In genomic region chr11:76644257-76644656, GRCm38 (mm10) we compare ENCODE assay signal across 21 mouse cellular contexts. TPM values are rescaled to one million over a fixed set of nuclear protein-coding genes. Genes with fewer than 3 reads are reported as not detected.
DNase-seq lines count a peak whose midpoint lies in the region; ATAC-seq and TF ChIP-seq lines count a peak whose summit lies in the region.
"Had no signal": no experiment of that assay in that cellular context is flagged by ENCODE, and none has a peak within 500 bp of the region (broad histone marks: within the 10 kb centered on the region; RNA-seq: fewer than 3 reads in every experiment).

No protein-coding gene starts in this region.

- no peak for TF ChIP-seq RAD21 in CH12.LX (IDR thresholded peaks at IDR 0.05; ENCODE audit: low read depth, low read length)

- in situ Hi-C loops in CH12.LX (cut with MboI; ENCODE audit: low pct_ligation_motif_present, low pct_unique_long_range_greater_than_20kb, low sequenced_read_pairs) = loop anchor here (10.0 kb wide), 2 partner anchors 99 to 189 kb away; no protein-coding TSS in a partner anchor

- TF ChIP-seq EP300 in CH12.LX (IDR thresholded peaks at IDR 0.05; ENCODE audit: low read length) = peak; percentile 31; the same call in 1 of the 2 replicates
- no peak for TF ChIP-seq EP300 in lung, postnatal 0 days (IDR thresholded peaks at IDR 0.05)

- H3K9me3 ChIP-seq in kidney, embryonic 15.5 days (replicated peaks) = no peaks in the 10 kb centered on the region
- no peaks in the 10 kb centered on the region for H3K9me3 ChIP-seq in CH12.LX (replicated peaks; ENCODE audit: low read length)
- H3K9me3 ChIP-seq in hindbrain, postnatal 0 days (ENCODE audit: low read length) = no peaks in the 10 kb centered on the region
- no peaks in the 10 kb centered on the region for H3K9me3 ChIP-seq in lung, postnatal 0 days (ENCODE audit: low read length)
- H3K9me3 ChIP-seq: G1E; heart, embryonic 15.5 days; liver, embryonic 12.5 days had no signal

- peak overlapping the region; percentile 88 for H3K27ac ChIP-seq in kidney, embryonic 15.5 days
- H3K27ac ChIP-seq in CH12.LX (ENCODE audit: insufficient read depth, low read depth) = no peak overlapping the region
- H3K27ac ChIP-seq in hindbrain, postnatal 0 days = peak overlapping the region; percentile 6; the same call in 1 of the 2 replicates
- H3K27ac ChIP-seq in lung, postnatal 0 days (ENCODE audit: low read length) = no peak overlapping the region
- H3K27ac ChIP-seq: heart, adult 2 months; heart, embryonic 15.5 days; layer of hippocampus, adult 2 months; liver, embryonic 12.5 days had no signal

- peaks cover 9% of the 10 kb centered on the region; the same call in 1 of the 2 replicates for H3K27me3 ChIP-seq in kidney, embryonic 15.5 days
- H3K27me3 ChIP-seq in CH12.LX (replicated peaks) = peaks cover 18% of the 10 kb centered on the region
- H3K27me3 ChIP-seq in hindbrain, postnatal 0 days (ENCODE audit: insufficient read depth, low read length) = no peaks in the 10 kb centered on the region
- no peaks in the 10 kb centered on the region for H3K27me3 ChIP-seq in lung, postnatal 0 days (replicated peaks; ENCODE audit: insufficient read depth, low read length)

- no peak overlapping the region for H3K4me3 ChIP-seq in kidney, embryonic 15.5 days (replicated peaks)
- no peak overlapping the region for H3K4me3 ChIP-seq in CH12.LX (replicated peaks in 1 of 3; ENCODE audit: low read depth in 2 of 3, low read length in 2 of 3, poor library complexity in 1 of 3)
- H3K4me3 ChIP-seq in hindbrain, postnatal 0 days (ENCODE audit: low read length) = no peak overlapping the region
- no peak overlapping the region for H3K4me3 ChIP-seq in lung, postnatal 0 days (ENCODE audit: low read depth, low read length)
- H3K4me3 ChIP-seq: erythroblast, embryonic 14.5 days; heart, adult 2 months; heart, embryonic 15.5 days; layer of hippocampus, adult 2 months; liver, embryonic 12.5 days had no signal

- dilution Hi-C loops in CH12.LX (cut with MboI; ENCODE audit: extremely low pct_ligation_motif_present, extremely low pct_unique_long_range_greater_than_20kb, low sequenced_read_pairs) = no loop called here

- ATAC-seq in kidney, embryonic 15.5 days (replicated peaks; ENCODE audit: low FRiP score) = no peak
- ATAC-seq in hindbrain, postnatal 0 days = no peak
- no peak for ATAC-seq in lung, postnatal 0 days
- ATAC-seq: liver, embryonic 12.5 days had no signal

- peaks cover 28% of the 10 kb centered on the region for H3K4me1 ChIP-seq in kidney, embryonic 15.5 days
- peaks cover 5 to 22% of the 10 kb centered on the region in 2 experiments for H3K4me1 ChIP-seq in CH12.LX (ENCODE audit: control insufficient read depth in 1 of 2, insufficient read depth in 2 of 2)
- H3K4me1 ChIP-seq in hindbrain, postnatal 0 days (ENCODE audit: insufficient read depth, low read length) = peaks cover 11% of the 10 kb centered on the region
- no peaks in the 10 kb centered on the region for H3K4me1 ChIP-seq in lung, postnatal 0 days (ENCODE audit: insufficient read depth, low read depth, low read length)

- no peak for TF ChIP-seq POLR2A in CH12.LX (IDR thresholded peaks at IDR 0.05; ENCODE audit: low read depth, low read length)

- H3K4me2 ChIP-seq in kidney, embryonic 15.5 days = no peak overlapping the region
- H3K4me2 ChIP-seq in CH12.LX (ENCODE audit: insufficient read depth, low read depth, poor library complexity, severe bottlenecking) = no peak overlapping the region
- no peak overlapping the region for H3K4me2 ChIP-seq in hindbrain, postnatal 0 days (ENCODE audit: low read depth, low read length)
- H3K4me2 ChIP-seq in lung, postnatal 0 days (replicated peaks; ENCODE audit: low read depth, low read length) = no peak overlapping the region
- H3K4me2 ChIP-seq: heart, embryonic 15.5 days; liver, embryonic 12.5 days; lung, embryonic 14.5 days had no signal

- no peak for DNase-seq in kidney, adult 11 months
- no peak for DNase-seq in CH12.LX (ENCODE audit: extremely low read depth)
- peak; percentile 36 for DNase-seq in Muller cell, postnatal 12 days (ENCODE audit: inconsistent ontology term)
- peak; percentile 47 for DNase-seq in hindbrain, postnatal 0 days (ENCODE audit: low spot score)
- DNase-seq in thymus, postnatal 36 days = no peak
- no peak for DNase-seq in lung, postnatal 0 days (ENCODE audit: low spot score)
- DNase-seq: embryo, embryonic 11 days; gastrocnemius, postnatal 14 days; heart, adult 2 months; kidney, adult 8-10 months; lung, embryonic 14.5 days; spleen, adult 18-20 months; thymus, adult 2 months had no signal

- H3K36me3 ChIP-seq in kidney, embryonic 15.5 days = no peaks in the 10 kb centered on the region
- no peaks in the 10 kb centered on the region for H3K36me3 ChIP-seq in CH12.LX (replicated peaks in 1 of 2; ENCODE audit: control insufficient read depth in 1 of 2, insufficient read depth in 1 of 2, low read length in 1 of 2)
- H3K36me3 ChIP-seq in hindbrain, postnatal 0 days (ENCODE audit: insufficient read depth, low read length) = no peaks in the 10 kb centered on the region
- H3K36me3 ChIP-seq in lung, postnatal 0 days (ENCODE audit: insufficient read depth, low read length) = no peaks in the 10 kb centered on the region
- H3K36me3 ChIP-seq: G1E; heart, embryonic 15.5 days; liver, embryonic 12.5 days had no signal

- TF ChIP-seq CTCF in CH12.LX (conservative IDR thresholded peaks at IDR 0.05 in 1 of 2, IDR thresholded peaks at IDR 0.05 in 1 of 2; ENCODE audit: low read depth in 2 of 2, low read length in 2 of 2) = no peak
- TF ChIP-seq CTCF in hindbrain, postnatal 0 days (IDR thresholded peaks at IDR 0.05; ENCODE audit: low read depth) = no peak
- TF ChIP-seq CTCF in lung, postnatal 0 days (IDR thresholded peaks at IDR 0.05) = no peak

- no peak overlapping the region for H3K9ac ChIP-seq in kidney, embryonic 15.5 days
- H3K9ac ChIP-seq in CH12.LX (ENCODE audit: insufficient read depth, low read depth) = no peak overlapping the region
- H3K9ac ChIP-seq in hindbrain, postnatal 0 days (replicated peaks; ENCODE audit: low read length) = no peak overlapping the region
- H3K9ac ChIP-seq in lung, postnatal 0 days (replicated peaks; ENCODE audit: low read depth) = no peak overlapping the region
- H3K9ac ChIP-seq: heart, embryonic 15.5 days; liver, embryonic 12.5 days; lung, embryonic 14.5 days had no signal

- no peaks in the 10 kb centered on the region for H3K79me2 ChIP-seq in CH12.LX (replicated peaks; ENCODE audit: control insufficient read depth, extremely low read depth, insufficient read depth, poor library complexity, severe bottlenecking)

- 42% methylated on average over 6 of the region's 6 CpGs for WGBS in kidney, embryonic 15.5 days
- 35% methylated on average over 6 of the region's 6 CpGs for WGBS in hindbrain, postnatal 0 days
- 82% methylated on average over 6 of the region's 6 CpGs for WGBS in lung, postnatal 0 days

TF ChIP-seq in CH12.LX, 34 proteins besides CTCF, POLR2A, EP300 and RAD21:
- TF ChIP-seq CHD2 (IDR thresholded peaks at IDR 0.05; ENCODE audit: low read length) = no peak
- peak; percentile 60 for TF ChIP-seq ETS1 (conservative IDR thresholded peaks at IDR 0.05; ENCODE audit: low read depth, low read length)

RNA-seq across cellular contexts. Expression of gene Abr, which starts 22.1 kb away (rescaled TPM):
- polyA plus RNA-seq in kidney, embryonic 15.5 days (2015; fragmentation: Nextera tagmentation; extraction: Ambion mirVana) = 44.2 and 48.3 TPM in 2 replicates
- 37.4 and 38.5 TPM in 2 replicates for total RNA-seq in CH12.LX (2012; rRNA removed)
- total RNA-seq in CH12.LX (2014; rRNA removed) = 21.0 and 21.4 TPM in 2 replicates
- polyA plus RNA-seq in CH12.LX (2012; ENCODE audit: insufficient read length, low read depth) = 41.4 and 49.5 TPM in 2 replicates
- total RNA-seq in hindbrain, postnatal 0 days (2014; rRNA removed) = 210 and 211 TPM in 2 replicates
- 77.0 and 87.5 TPM in 2 replicates for polyA plus RNA-seq in hindbrain, postnatal 0 days (2015; fragmentation: Nextera tagmentation; extraction: Ambion mirVana)
- polyA plus RNA-seq in lung, postnatal 0 days (2015; fragmentation: Nextera tagmentation; extraction: Ambion mirVana) = 16.6 and 17.2 TPM in 2 replicates
- polyA plus RNA-seq: G1E had no signal

RNA-seq across cellular contexts. Expression of gene Bhlha9, which starts 28.0 kb away (rescaled TPM):
- 0.30 and 0.54 TPM in 2 replicates for polyA plus RNA-seq in kidney, embryonic 15.5 days (2015; fragmentation: Nextera tagmentation; extraction: Ambion mirVana)
- total RNA-seq in CH12.LX (2012; rRNA removed) = not detected in 2 replicates
- not detected in 2 replicates for total RNA-seq in CH12.LX (2014; rRNA removed)
- not detected in 2 replicates for polyA plus RNA-seq in CH12.LX (2012; ENCODE audit: insufficient read length, low read depth)
- 1.2 and 2.0 TPM in 2 replicates for total RNA-seq in hindbrain, postnatal 0 days (2014; rRNA removed)
- polyA plus RNA-seq in hindbrain, postnatal 0 days (2015; fragmentation: Nextera tagmentation; extraction: Ambion mirVana) = 2.1 and 3.2 TPM in 2 replicates
- polyA plus RNA-seq in lung, postnatal 0 days (2015; fragmentation: Nextera tagmentation; extraction: Ambion mirVana) = not detected in 2 replicates
- total RNA-seq: adrenal gland, adult 18-20 months; G1E; gastrocnemius, postnatal 14 days; heart, adult 2 months had no signal
- polyA plus RNA-seq: erythroblast, embryonic 14.5 days; G1E; heart, adult 2 months; liver, embryonic 12.5 days; lung, embryonic 14.5 days; stomach, embryonic 14.5 days; thymus, adult 2 months had no signal

RNA-seq across cellular contexts. Expression of gene Trarg1, which starts 35.4 kb away (rescaled TPM):
- 1.2 and 2.1 TPM in 2 replicates for polyA plus RNA-seq in kidney, embryonic 15.5 days (2015; fragmentation: Nextera tagmentation; extraction: Ambion mirVana)
- total RNA-seq in CH12.LX (2012; rRNA removed) = not detected in 2 replicates
- total RNA-seq in CH12.LX (2014; rRNA removed) = not detected in 2 replicates
- polyA plus RNA-seq in CH12.LX (2012; ENCODE audit: insufficient read length, low read depth) = not detected in 2 replicates
- 0.05 and 0.14 TPM in 2 replicates for total RNA-seq in hindbrain, postnatal 0 days (2014; rRNA removed)
- 0.46 and 0.57 TPM in 2 replicates for polyA plus RNA-seq in hindbrain, postnatal 0 days (2015; fragmentation: Nextera tagmentation; extraction: Ambion mirVana)
- 4.7 and 7.1 TPM in 2 replicates for polyA plus RNA-seq in lung, postnatal 0 days (2015; fragmentation: Nextera tagmentation; extraction: Ambion mirVana)
- polyA plus RNA-seq: erythroblast, embryonic 14.5 days; G1E; liver, embryonic 12.5 days had no signal

Comparison
In these comparisons a context has a peak if more than half of its experiments do, and no peak if none do; other contexts are left out.
1. H3K27ac ChIP-seq: peak in kidney, embryonic 15.5 days (single experiment) and hindbrain, postnatal 0 days (single experiment); none in CH12.LX (single experiment) and lung, postnatal 0 days (single experiment).
2. DNase-seq: peak in Muller cell, postnatal 12 days (single experiment) and hindbrain, postnatal 0 days (single experiment); none in kidney, adult 11 months (single experiment), CH12.LX (single experiment), thymus, postnatal 36 days (0 of 2) and lung, postnatal 0 days (single experiment).